9 mouse cellular contexts compared by ENCODE assay signal in the genomic region with DNA sequence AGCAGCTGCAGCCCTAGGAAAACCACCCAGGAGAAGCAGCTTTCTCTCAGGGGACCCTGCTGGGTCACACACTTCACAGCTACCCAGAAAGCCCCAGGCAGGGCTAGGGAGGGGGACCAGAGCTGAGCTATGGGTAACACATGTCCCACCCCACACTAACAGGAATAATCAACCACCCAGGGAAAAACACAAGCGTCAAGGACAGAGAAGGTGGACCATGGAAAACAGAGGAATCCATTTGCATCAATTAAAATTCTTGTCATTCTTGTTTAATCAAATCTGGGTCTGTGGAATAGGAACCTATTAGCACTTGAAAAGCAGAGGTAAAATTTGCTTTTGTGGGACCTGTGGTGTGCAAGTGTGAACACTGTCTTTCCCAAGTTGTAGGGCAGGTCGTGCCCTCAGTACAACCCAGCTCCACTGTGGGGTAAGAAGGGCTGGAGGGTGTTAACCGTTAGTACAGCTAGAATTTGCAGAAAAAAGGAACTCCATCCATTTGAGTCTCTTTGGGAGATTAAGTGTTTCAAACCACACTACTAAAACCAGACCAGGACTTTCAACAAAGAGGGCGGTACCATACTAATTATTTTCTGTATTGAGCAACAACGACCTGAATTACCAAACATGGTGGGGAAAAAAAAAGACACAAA. TPM values are rescaled to one million over a fixed set of nuclear protein-coding genes. Genes with fewer than 3 reads are reported as not detected.
DNase-seq lines count a peak whose midpoint lies in the region; ATAC-seq lines count a peak whose summit lies in the region.
"Had no signal": no experiment of that assay in that cellular context is flagged by ENCODE, and none has a peak within 500 bp of the region (broad histone marks: within the 10 kb centered on the region; RNA-seq: fewer than 3 reads in every experiment).

No protein-coding gene starts in this region.

- no peaks in the 10 kb centered on the region for H3K36me3 ChIP-seq in lung, embryonic 16.5 days (ENCODE audit: control insufficient read depth, insufficient read depth, low read length)
- H3K36me3 ChIP-seq in limb, embryonic 10.5 days: no peaks in the 10 kb centered on the region
- H3K36me3 ChIP-seq in stomach, embryonic 14.5 days (ENCODE audit: control insufficient read depth, insufficient read depth, low read length): no peaks in the 10 kb centered on the region

- 36% methylated on average over 5 of the region's 5 CpGs for WGBS in lung, embryonic 16.5 days
- 46% methylated on average over 5 of the region's 5 CpGs for WGBS in limb, embryonic 10.5 days
- 50% methylated on average over 5 of the region's 5 CpGs for WGBS in stomach, embryonic 14.5 days

- ATAC-seq in lung, embryonic 16.5 days (ENCODE audit: low read depth): no peak
- ATAC-seq in granulocyte monocyte progenitor cell, adult 5-6 weeks (replicated peaks; ENCODE audit: poor library complexity, severe bottlenecking): peak; percentile 75
- ATAC-seq in stomach, embryonic 14.5 days (ENCODE audit: insufficient number of reproducible peaks, insufficient read depth, low FRiP score, low read depth): no peak

- no peak overlapping the region for H3K4me3 ChIP-seq in lung, embryonic 16.5 days (ENCODE audit: low read length)
- H3K4me3 ChIP-seq in limb, embryonic 10.5 days: no peak overlapping the region
- H3K4me3 ChIP-seq in stomach, embryonic 14.5 days (ENCODE audit: low read depth, low read length): no peak overlapping the region

- no peaks in the 10 kb centered on the region for H3K9me3 ChIP-seq in lung, embryonic 16.5 days (ENCODE audit: control insufficient read depth, low read length)
- no peaks in the 10 kb centered on the region for H3K9me3 ChIP-seq in limb, embryonic 10.5 days (replicated peaks)
- no peaks in the 10 kb centered on the region for H3K9me3 ChIP-seq in stomach, embryonic 14.5 days (ENCODE audit: control insufficient read depth, low read depth, low read length)

- DNase-seq in lung, postnatal 4 days: no peak
- no peak for DNase-seq in limb, embryonic 10.5 days (ENCODE audit: low spot score)
- DNase-seq in right cerebral cortex, postnatal 25 days: no peak
- DNase-seq in spleen, postnatal 36 days (ENCODE audit: low spot score in 2 of 2): no peak
- DNase-seq in natural killer cell, adult 2 months (ENCODE audit: low spot score in 2 of 2): no peak

- H3K4me2 ChIP-seq in lung, embryonic 16.5 days (ENCODE audit: low read depth, low read length): no peak overlapping the region
- no peak overlapping the region for H3K4me2 ChIP-seq in stomach, embryonic 14.5 days (replicated peaks; ENCODE audit: low read depth, low read length)

- H3K9ac ChIP-seq in lung, embryonic 16.5 days (ENCODE audit: low read length): peak overlapping the region; percentile 38
- no peak overlapping the region for H3K9ac ChIP-seq in stomach, embryonic 14.5 days (replicated peaks; ENCODE audit: low read depth, low read length)

- peak overlapping the region; percentile 38; the same call in 1 of the 2 replicates for H3K27ac ChIP-seq in lung, embryonic 16.5 days (ENCODE audit: low read length)
- peak overlapping the region; percentile 32; the same call in 1 of the 2 replicates for H3K27ac ChIP-seq in limb, embryonic 10.5 days
- 0 out of 2 replicates have a peak overlapping the region, but pooled peaks have one; percentile 11 for H3K27ac ChIP-seq in stomach, embryonic 14.5 days (ENCODE audit: low read length)
- H3K27ac ChIP-seq: macrophage had no signal

- no peaks in the 10 kb centered on the region for H3K27me3 ChIP-seq in lung, embryonic 16.5 days (ENCODE audit: control insufficient read depth, insufficient read depth, low read depth, low read length)
- 0 out of 2 replicates have a peak, but pooled peaks cover 7% of the 10 kb centered on the region for H3K27me3 ChIP-seq in limb, embryonic 10.5 days (ENCODE audit: low read depth, poor library complexity, severe bottlenecking)
- H3K27me3 ChIP-seq in stomach, embryonic 14.5 days (ENCODE audit: control insufficient read depth, insufficient read depth, low read length): no peaks in the 10 kb centered on the region

- H3K4me1 ChIP-seq in lung, embryonic 16.5 days (replicated peaks; ENCODE audit: control insufficient read depth, insufficient read depth, low read length): peaks cover 10% of the 10 kb centered on the region
- peaks cover 14% of the 10 kb centered on the region for H3K4me1 ChIP-seq in limb, embryonic 10.5 days
- H3K4me1 ChIP-seq in stomach, embryonic 14.5 days (ENCODE audit: control insufficient read depth, insufficient read depth, low read length): peaks cover 4% of the 10 kb centered on the region; the same call in 1 of the 2 replicates

RNA-seq across cellular contexts. Expression of a gene that starts 3.4 kb away (rescaled TPM):
- polyA plus RNA-seq in lung, embryonic 16.5 days (2015; fragmentation: Nextera tagmentation; extraction: Ambion mirVana): 7.9 and 9.8 TPM in 2 replicates
- total RNA-seq in granulocyte monocyte progenitor cell, adult 5-6 weeks (2014; fragmentation: Nextera tagmentation): 1.5 TPM in 2 replicates
- 2.6 and 2.9 TPM in 2 replicates for total RNA-seq in granulocyte monocyte progenitor cell, adult 5-6 weeks (2017)
- polyA plus RNA-seq in limb, embryonic 10.5 days (2016; fragmentation: Nextera tagmentation; extraction: Ambion mirVana): 6.0 and 6.5 TPM in 2 replicates
- polyA plus RNA-seq in stomach, embryonic 14.5 days (2014; fragmentation: Nextera tagmentation; extraction: Ambion mirVana): 5.2 and 5.4 TPM in 2 replicates

RNA-seq across cellular contexts. Expression of a gene that starts 12.7 kb away (rescaled TPM):
- polyA plus RNA-seq in lung, embryonic 16.5 days (2015; fragmentation: Nextera tagmentation; extraction: Ambion mirVana): 5.8 and 5.9 TPM in 2 replicates
- total RNA-seq in granulocyte monocyte progenitor cell, adult 5-6 weeks (2014; fragmentation: Nextera tagmentation): 6.4 and 8.4 TPM in 2 replicates
- 4.7 and 6.6 TPM in 2 replicates for total RNA-seq in granulocyte monocyte progenitor cell, adult 5-6 weeks (2017)
- polyA plus RNA-seq in limb, embryonic 10.5 days (2016; fragmentation: Nextera tagmentation; extraction: Ambion mirVana): 3.9 and 6.2 TPM in 2 replicates
- polyA plus RNA-seq in stomach, embryonic 14.5 days (2014; fragmentation: Nextera tagmentation; extraction: Ambion mirVana): 4.6 and 5.9 TPM in 2 replicates

RNA-seq across cellular contexts. Expression of a gene that starts 51.6 kb away (rescaled TPM):
- 72.2 and 75.3 TPM in 2 replicates for polyA plus RNA-seq in lung, embryonic 16.5 days (2015; fragmentation: Nextera tagmentation; extraction: Ambion mirVana)
- total RNA-seq in granulocyte monocyte progenitor cell, adult 5-6 weeks (2014; fragmentation: Nextera tagmentation): 53.0 and 54.1 TPM in 2 replicates
- total RNA-seq in granulocyte monocyte progenitor cell, adult 5-6 weeks (2017): 80.7 and 82.3 TPM in 2 replicates
- 88.4 and 114 TPM in 2 replicates for polyA plus RNA-seq in limb, embryonic 10.5 days (2016; fragmentation: Nextera tagmentation; extraction: Ambion mirVana)
- 80.8 and 89.5 TPM in 2 replicates for polyA plus RNA-seq in stomach, embryonic 14.5 days (2014; fragmentation: Nextera tagmentation; extraction: Ambion mirVana)

RNA-seq across cellular contexts. Expression of a gene that starts 51.7 kb away (rescaled TPM):
- 3.7 and 3.9 TPM in 2 replicates for polyA plus RNA-seq in lung, embryonic 16.5 days (2015; fragmentation: Nextera tagmentation; extraction: Ambion mirVana)
- total RNA-seq in granulocyte monocyte progenitor cell, adult 5-6 weeks (2014; fragmentation: Nextera tagmentation): 6.6 and 8.5 TPM in 2 replicates
- 5.0 and 5.1 TPM in 2 replicates for total RNA-seq in granulocyte monocyte progenitor cell, adult 5-6 weeks (2017)
- 6.0 and 6.7 TPM in 2 replicates for polyA plus RNA-seq in limb, embryonic 10.5 days (2016; fragmentation: Nextera tagmentation; extraction: Ambion mirVana)
- polyA plus RNA-seq in stomach, embryonic 14.5 days (2014; fragmentation: Nextera tagmentation; extraction: Ambion mirVana): 3.8 and 4.8 TPM in 2 replicates
